Mouse (Mus musculus) heart, postnatal 10 days (tissue): ENCODE measurements around the gene Plch2. TPM values are rescaled to one million over a fixed set of nuclear protein-coding genes. Genes with fewer than 3 reads are reported as not detected.

Experiments used
- DNase-seq, 2 experiments: peaks; one replicate each; pipeline ENCODE4 v3.0.0; 2021
- intact Hi-C: fragments of 180-260 bp; cut with DNase I; formaldehyde crosslinking; loops from one replicate; pipeline ENCODE4 v1.15.1; 2025
- total RNA-seq, 2 experiments: library from RNA; stranded (reverse); gene quantifications; 2 replicates each; pipeline ENCODE4 v1.2.3; 2021

Plch2 gene
- total RNA-seq, 2 experiments from 2014 or later: not detected

GRCm38 (mm10) chr4:155024170-155025010 lies 32.2 kb downstream of the Plch2 start:
- intact Hi-C loops: no loop called here
- no peak for DNase-seq

- intact Hi-C loops: no loop called here
- no peak for DNase-seq
Measured at GRCm38 (mm10) chr4:155022228-155022855, 34.2 kb downstream of the Plch2 start.

GRCm38 (mm10) chr4:155020813-155021212 lies 35.8 kb downstream of the Plch2 start:
- intact Hi-C loops: no loop called here
- DNase-seq: no peak

GRCm38 (mm10) chr4:155020141-155020540 lies 36.4 kb downstream of the Plch2 start:
- no peak for DNase-seq
- intact Hi-C loops: no loop called here

- DNase-seq: peak in 1 of 2 experiments; percentile 8
- intact Hi-C loops: no loop called here
Measured at GRCm38 (mm10) chr4:155019336-155019847, 37.2 kb downstream of the Plch2 start.

- DNase-seq: peak; percentile 31 to 61
- intact Hi-C loops: no loop called here
Measured at GRCm38 (mm10) chr4:155018601-155019335, 37.8 kb downstream of the Plch2 start.

- DNase-seq: no peak
- intact Hi-C loops: no loop called here
Measured at GRCm38 (mm10) chr4:155018066-155018465, 38.5 kb downstream of the Plch2 start.

- intact Hi-C loops: no loop called here
- no peak for DNase-seq
Measured at GRCm38 (mm10) chr4:155017253-155017878, 39.2 kb downstream of the Plch2 start.

GRCm38 (mm10) chr4:155016807-155017206 lies 39.8 kb downstream of the Plch2 start:
- intact Hi-C loops: no loop called here
- no peak for DNase-seq

- intact Hi-C loops: no loop called here
- DNase-seq: no peak
Measured at GRCm38 (mm10) chr4:155015550-155015949, 41.0 kb downstream of the Plch2 start.

- no peak for DNase-seq
- intact Hi-C loops: no loop called here
Measured at GRCm38 (mm10) chr4:155014791-155015190, 41.8 kb downstream of the Plch2 start.

- intact Hi-C loops: no loop called here
- DNase-seq: no peak
Measured at GRCm38 (mm10) chr4:155014244-155014643, 42.3 kb downstream of the Plch2 start.

- peak; percentile 60 to 85 for DNase-seq
- intact Hi-C loops: no loop called here
Measured at GRCm38 (mm10) chr4:155012788-155013187, 43.8 kb downstream of the Plch2 start.

GRCm38 (mm10) chr4:155012115-155012514 lies 44.5 kb downstream of the Plch2 start:
- intact Hi-C loops: no loop called here
- DNase-seq: no peak

GRCm38 (mm10) chr4:155011312-155012025 lies 45.1 kb downstream of the Plch2 start:
- intact Hi-C loops: no loop called here
- DNase-seq: no peak

GRCm38 (mm10) chr4:155010870-155011269 lies 45.7 kb downstream of the Plch2 start:
- DNase-seq: peak; percentile 7 to 15

GRCm38 (mm10) chr4:155009216-155009615 lies 47.4 kb downstream of the Plch2 start:
- DNase-seq: no peak
- intact Hi-C loops: no loop called here

More at GRCm38 (mm10) chr4:155010870-155011269, 45.7 kb downstream of the Plch2 start:
- intact Hi-C loops: no loop called here

GRCm38 (mm10) chr4:155008075-155008474 lies 48.5 kb downstream of the Plch2 start:
- DNase-seq: no peak
- intact Hi-C loops: no loop called here

GRCm38 (mm10) chr4:155007641-155008040 lies 48.9 kb downstream of the Plch2 start:
- DNase-seq: no peak
- intact Hi-C loops: no loop called here

GRCm38 (mm10) chr4:155006296-155006695 lies 50.3 kb downstream of the Plch2 start:
- intact Hi-C loops: no loop called here

More at GRCm38 (mm10) chr4:155006296-155006695, 50.3 kb downstream of the Plch2 start:
- no peak for DNase-seq
